Mouse (Mus musculus) G1E-ER4 (cell line): ENCODE measurements around the gene Tekt2. TPM values are rescaled to one million over a fixed set of nuclear protein-coding genes. Genes with fewer than 3 reads are reported as not detected.

Source experiments
- GATA1 ChIP-seq: IDR thresholded peaks from one replicate; pipeline ENCODE4 v1.8.0; 2012; ENCODE audit warnings: low read length, inconsistent platforms
- polyA plus RNA-seq: library from polyadenylated mRNA; stranded (reverse); fragments of >175 nt; gene quantifications from 2 replicates; pipeline ENCODE4 v1.2.3, GENCODE M21; 2012

Tekt2 gene
- 0.09 and 0.12 TPM in 2 replicates for polyA plus RNA-seq

DNA sequence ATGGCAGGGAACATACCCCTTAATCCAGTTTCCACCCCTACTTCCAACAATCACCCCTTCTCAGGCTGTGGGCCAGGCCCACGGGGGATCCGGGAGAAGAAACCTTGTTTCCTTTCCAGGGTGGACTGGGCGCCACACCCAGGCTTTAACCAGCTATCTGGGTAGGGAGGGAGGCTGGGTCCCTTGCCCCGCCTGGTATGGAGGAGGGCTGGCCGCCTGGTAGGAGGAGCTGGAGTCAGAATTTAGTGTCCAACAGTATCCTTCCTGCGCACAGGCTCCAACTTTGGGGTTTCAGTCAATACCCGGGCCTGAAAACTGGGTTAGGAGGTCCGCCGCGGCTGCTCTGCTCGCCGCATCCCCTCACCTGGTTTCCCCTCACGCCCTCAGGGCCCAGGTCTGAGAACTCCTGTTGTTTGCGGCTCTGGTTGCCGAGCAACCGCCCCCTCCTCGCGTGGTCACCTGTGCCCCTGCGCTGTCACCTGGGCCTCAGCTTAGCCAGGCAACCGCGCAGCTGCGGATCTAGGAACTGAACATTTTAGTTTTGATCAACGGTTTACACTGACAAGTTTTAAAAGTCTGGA lies at the start of gene Tekt2:
Gene Tekt2, minus strand, starts transcription at position 408 of the 581 bp plus-strand sequence.
- TF ChIP-seq GATA1 = no peak

DNA sequence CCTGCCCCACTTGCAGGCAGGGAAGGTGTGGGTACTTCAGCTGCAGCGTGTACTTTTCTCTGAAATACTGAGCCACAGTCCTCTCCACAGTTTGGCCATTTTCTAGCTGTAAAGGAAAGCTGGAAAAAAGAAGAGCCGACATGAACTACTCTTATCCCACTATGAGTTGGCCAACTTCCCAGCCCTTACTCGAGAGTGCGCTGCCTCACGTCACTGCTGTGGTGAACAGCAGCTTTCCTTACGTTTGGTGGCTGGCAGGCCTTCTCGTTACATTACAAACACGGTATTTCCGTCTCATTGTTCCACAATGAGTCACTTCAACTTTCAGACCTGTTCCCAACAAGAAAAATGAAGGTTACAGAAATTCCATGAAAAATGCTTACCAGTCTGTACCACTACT lies 46.0 kb upstream of the Tekt2 start:
- TF ChIP-seq GATA1 = no peak

DNA sequence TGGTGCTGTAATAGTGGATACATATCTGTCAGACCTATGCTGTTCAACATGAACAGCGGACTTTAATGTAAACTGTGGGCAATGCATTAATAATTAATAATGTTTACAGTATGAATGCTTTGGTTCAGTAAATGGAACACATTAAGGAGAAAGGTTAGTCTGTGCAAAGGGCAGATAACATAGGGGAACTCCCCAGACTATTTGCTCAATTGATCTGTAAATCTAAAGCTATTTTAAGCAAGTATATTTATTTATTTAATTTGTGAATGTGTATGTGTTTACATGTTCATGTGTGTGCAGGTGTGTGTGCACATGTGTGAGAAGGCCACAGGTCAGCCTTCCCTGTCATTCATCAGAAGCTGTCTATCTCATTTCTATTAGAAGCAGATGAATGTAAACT lies 34.6 kb upstream of the Tekt2 start:
- no peak for TF ChIP-seq GATA1

DNA sequence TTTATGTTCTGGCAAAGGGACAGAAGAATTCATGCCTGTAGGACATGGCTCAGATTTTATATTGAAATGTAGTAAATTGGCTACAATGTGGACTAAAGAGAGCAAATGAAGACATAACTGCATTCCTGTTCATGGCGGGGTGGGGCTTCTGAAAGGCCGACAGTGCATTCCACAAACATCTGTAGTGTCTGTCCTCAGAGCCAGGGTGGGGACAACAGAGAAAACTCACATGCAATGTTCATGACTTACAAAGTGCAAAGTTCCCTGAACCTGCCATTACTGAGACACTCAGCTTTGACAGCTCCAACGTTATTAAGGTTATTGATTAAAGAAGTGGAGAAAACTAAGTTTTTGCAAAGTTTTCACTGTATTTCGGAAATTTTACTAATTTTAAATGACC lies 18.0 kb upstream of the Tekt2 start:
- no peak for TF ChIP-seq GATA1

DNA sequence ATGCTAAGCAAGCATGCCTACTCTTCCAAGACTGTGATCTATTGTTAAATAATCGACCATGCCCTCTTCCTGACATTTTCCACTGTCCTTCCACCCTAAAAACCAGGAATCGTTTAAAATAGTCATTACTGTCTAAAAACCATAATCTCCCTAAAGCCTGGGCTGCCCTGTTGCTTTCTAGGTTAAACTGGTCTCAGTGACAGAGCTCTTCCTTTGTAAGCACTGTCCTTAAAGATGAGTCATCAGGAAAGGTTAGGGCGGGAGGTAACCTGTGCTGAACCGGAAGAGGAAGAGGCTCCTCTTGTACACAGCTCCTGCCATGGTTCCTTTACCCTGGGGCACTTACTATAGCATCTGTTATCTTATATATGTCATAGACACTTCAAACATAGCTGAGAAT lies 14.0 kb upstream of the Tekt2 start:
- no peak for TF ChIP-seq GATA1

DNA sequence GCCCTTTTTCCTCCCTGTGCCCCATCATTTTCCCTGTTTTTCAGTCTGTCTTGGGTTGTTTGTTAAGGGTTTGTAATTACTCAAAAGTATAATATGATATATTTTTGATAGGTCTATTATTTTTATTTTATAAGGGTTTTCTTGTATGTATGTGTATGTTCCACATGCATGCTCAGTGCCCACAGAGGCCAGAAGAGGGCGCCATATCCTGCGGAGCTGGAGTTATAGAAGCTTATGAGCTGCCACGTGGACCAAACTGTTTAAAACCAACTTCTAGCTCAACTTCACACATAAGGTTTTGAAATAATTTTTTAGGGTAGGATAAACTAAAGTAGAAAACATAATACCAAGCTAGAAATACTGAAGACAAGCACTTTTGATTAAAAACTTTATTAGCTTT lies 6.9 kb upstream of the Tekt2 start:
- no peak for TF ChIP-seq GATA1

DNA sequence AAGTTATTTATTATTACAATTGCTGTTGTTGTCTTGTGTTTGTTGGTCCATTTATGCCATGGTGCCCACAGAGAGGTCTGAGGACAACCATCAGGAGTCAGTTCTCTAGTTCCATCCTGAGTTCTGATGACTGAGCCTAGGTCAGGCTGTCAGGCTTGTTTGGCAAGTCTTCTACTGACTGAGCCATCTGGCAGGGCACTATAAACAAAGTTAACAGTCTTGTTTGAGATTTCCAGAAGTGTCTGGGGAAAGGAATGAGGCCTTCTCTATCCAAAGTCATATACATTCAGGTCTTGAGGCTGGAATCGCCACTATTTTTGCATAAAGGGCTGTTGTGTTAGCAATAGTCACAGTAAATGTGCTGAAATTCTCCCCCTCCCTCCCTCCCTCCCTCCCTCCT lies 6.3 kb upstream of the Tekt2 start:
- no peak for TF ChIP-seq GATA1

DNA sequence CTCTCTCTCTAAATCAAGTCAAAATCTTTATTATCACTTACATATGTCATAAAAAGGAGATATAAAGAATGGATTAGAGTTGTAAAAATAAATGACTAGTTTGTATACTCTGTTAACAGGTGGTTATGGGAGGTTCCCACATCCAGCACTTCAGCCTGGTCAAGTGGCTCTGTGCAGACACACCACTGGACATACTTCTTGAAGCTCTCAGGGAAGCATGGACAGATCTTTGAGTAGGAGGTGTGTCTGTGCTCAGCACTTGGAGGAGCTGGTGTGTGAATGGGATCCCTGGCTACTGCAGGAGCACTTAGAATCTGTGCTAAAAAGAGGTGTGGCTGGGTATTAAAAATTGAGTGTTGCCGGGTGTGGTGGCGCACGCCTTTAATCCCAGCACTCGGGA lies 4.8 kb upstream of the Tekt2 start:
- no peak for TF ChIP-seq GATA1

DNA sequence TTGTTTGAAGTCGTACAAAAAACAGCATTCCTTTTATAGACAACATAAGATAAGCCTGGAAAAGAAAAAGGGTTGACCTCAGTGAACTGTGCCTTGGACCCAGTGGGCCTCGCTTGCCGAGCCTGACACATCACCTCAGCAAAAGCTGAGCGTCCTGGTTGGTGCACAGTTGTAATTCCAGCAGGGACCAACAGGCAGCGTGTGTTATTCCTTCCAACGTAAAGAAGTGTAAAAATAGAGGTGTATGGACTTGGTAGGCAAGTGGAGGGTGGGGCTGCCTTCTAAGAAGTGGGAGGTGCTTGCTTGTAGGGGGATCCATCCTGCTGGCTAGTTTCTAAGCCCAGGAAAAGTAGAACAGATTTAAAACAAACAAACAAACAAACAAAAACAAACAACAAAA lies 548 bp upstream of the Tekt2 start:
- TF ChIP-seq GATA1 = no peak

DNA sequence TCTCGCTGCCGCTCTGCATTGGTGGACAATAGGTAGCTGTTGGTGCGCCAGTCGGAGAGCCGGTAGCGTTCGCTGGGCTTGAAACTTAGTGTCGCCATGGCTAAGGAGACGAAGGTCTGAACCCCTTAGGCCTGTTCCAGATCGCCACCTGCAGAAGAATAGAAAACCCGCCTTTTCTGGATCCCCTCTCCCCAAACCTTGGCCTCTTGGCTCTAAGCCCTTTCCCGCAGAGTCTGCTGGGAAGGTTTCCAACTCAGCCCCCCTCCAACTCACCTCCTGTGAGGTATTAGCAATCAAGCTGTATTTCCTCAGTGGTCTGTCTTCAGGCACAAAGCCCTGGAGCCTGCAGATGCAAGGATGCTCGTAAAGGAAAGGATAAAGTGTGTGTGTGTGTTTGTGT lies 627 bp downstream of the Tekt2 start:
- TF ChIP-seq GATA1 = no peak

DNA sequence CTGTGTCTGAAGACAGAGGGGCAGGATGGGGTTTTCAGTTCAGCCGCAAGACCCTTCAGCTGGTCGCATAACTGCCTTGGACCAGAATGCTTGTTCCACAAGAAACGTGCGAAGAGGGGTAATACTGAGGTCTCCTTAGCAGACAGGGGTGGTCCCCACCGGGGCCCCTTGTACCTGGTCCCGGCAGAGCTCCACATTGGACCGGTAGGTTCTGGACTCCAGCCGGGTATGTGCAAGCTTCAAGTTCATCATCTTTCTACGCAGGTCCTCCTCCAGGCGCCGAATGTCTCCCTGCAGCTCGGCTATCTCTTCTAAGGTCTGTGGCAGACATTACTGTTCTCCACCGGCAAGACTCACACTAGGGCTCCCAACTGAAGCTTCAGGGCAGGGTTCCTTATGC lies 2.8 kb downstream of the Tekt2 start:
- no peak for TF ChIP-seq GATA1

DNA sequence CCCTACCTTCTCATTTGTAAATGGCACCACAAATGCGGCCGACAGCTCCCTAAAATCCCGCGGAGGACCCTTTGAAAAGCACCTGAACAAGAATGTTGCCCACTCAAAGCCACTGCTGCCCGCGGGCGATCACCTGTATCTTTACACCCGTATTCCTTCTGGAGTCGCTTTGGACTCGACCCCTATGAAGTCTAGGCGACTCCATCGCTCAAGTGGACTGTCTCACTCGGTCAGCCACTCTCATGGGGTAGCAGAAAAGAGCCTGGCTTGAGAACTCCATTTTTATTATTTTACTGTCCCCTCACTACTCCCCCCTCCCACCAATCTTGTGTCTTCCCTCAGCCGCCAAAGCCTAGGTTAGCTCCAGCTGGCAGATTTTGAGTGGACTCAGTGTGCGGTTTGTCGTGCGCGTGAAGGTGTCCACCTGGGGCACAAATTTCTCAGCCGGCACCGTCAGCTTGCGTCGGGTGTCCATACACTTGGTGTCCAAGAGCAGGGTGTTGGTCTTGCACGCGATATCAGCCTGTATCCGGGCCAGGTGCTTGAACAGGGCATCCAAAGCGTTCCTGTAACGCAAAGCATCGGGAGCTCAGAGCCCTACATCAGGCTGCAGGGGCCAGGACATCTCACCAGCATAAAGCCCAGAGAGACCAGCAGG lies 3.5 kb downstream of the Tekt2 start:
- TF ChIP-seq GATA1 = no peak

DNA sequence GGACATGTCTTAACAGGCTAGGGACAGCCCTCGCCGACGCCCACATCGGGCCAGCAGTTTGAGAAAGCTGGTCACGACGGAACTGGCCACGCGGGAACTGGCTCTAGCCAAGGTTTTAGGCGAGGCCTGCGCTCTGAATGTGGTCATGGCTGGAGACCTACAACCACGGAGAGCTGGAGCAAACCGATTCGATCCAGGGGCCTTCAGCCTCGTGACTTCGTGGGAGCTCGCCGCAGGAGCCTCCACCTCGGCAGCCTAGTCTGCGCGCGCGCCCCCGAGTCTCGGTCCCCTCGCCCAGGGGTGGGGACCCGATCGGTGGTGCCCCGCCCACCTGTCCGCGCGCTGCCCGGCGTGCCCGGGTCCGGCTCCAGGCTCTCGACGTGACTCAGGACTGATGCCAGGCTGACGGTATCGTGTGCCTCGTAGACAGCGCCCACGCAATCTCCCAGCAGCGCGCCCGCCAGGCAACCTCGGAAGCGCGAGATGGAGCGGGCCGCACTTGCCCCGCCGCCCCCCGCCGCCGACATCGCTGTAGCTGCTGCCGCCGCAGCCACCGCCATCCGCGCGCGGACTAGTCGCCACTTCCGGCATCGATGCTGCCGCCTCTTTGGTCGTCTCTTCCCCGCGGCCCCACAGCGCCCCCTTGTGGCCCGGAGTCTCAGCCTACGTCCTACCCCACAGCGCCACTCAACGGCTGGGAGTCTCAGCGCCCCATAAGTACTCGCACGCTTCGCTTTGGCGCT lies 4.2 kb downstream of the Tekt2 start, which contains the start of gene Adprhl2:
Gene Adprhl2, minus strand, starts transcription at position 593 of the 743 bp plus-strand sequence.
- no peak for TF ChIP-seq GATA1

DNA sequence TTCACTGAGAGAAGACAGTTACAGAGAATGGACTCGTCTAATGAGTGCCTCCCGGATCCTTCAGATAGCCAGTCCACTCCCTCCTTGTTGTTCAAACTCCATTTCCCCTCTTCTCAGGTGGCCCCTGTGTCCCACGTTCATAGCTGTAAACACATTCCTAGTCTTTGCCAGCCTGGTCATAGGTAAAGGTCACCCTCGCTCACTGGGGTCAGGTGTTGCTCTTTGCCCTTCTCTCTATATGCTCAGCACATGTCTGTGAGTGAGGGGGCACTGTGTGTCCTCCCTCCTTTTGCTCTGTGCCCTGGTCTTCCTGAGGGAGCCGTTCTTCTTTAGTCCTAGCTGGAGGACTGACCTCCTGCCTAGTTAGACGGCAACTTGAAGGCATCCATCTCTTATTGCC lies 5.7 kb downstream of the Tekt2 start:
- no peak for TF ChIP-seq GATA1

DNA sequence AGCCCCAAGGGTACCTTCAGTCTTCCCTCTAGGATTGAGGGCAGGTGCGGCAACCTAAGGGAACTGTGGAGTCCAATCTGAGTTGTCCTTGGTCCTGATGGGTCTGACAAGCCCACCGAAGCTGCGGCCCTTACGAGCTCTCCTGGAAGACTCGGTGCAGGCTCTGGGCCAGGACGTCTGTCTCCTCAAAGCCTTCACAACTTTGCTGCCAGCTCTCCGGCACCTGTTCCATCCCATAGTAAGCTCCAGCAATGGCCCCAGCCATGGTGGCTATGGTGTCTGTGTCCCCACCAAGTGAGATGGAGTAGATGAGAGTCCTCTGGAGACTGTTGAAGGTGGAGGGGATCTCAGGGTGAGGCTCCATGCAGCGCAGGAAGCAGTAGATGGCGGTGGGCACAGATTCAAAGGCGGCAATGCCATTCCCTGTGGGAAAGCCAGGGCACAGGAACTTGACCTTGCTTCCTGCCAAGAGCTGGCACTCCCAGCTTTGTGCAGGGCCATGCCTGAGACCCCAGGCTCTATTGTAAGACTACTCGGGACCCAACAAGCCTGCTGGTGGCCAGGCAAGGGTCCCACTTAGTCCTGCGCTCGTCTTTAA lies 8.9 kb downstream of the Tekt2 start:
- TF ChIP-seq GATA1 = no peak

DNA sequence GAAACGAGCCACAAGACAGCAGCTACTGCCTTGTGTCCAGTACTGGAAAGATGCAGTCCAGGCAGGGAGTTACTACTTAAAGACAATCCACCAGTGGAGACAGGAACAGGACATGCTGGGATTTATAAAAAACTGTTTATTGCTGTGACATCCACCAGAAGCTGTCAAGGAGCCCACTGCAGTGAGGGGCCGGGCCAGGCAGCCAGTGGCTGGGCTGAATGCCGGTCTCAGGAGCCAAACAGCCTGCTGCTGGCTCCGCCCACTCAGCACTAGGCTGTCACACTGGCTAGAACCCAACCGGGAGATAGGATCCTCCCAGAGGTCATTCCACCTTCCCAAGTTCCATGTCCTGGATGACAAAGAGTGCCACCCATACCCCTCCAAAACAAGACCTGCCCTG lies 9.6 kb downstream of the Tekt2 start:
- no peak for TF ChIP-seq GATA1
